Mouse (Mus musculus) heart, embryonic 11.5 days (tissue): ENCODE measurements at regions not wholly inside any gene's neighbourhood (a gene's known extent, or its start where the extent isn't known, plus 50 kb on each side); places are given as distances from the start of the nearest gene placed in this dataset.
A peak's percentile ranks its signal among the peaks of the same experiment; 100 is the strongest.
"Not testable (repeated sequence)": the region's sequence is repeated elsewhere in the genome, so short reads cannot be mapped to it uniquely, and the experiment has no call there.

Experiments used
- ATAC-seq: fragments of 200-750 bp; cut with Nextera tagmentation; replicated peaks from 2 replicates; pipeline ENCODE4 v1.8.0; 2017; ENCODE audit warnings: moderate library complexity; ENCODE audit not compliant: insufficient number of reproducible peaks, low FRiP score, low TSS enrichment
- H3K27ac ChIP-seq: fragments of 300-500 bp; sonication (generic); 2 replicates; pipeline ENCODE4 v1.5.1; 2014; ENCODE audit warnings: mild to moderate bottlenecking, low read depth, low read length
- H3K27me3 ChIP-seq: fragments of 300-500 bp; sonication (generic); 2 replicates; pipeline ENCODE4 v1.6.1; 2014; ENCODE audit warnings: mild to moderate bottlenecking, low read length, mixed read lengths; ENCODE audit not compliant: control insufficient read depth, insufficient read depth
- H3K36me3 ChIP-seq: fragments of 300-500 bp; sonication (generic); 2 replicates; pipeline ENCODE4 v1.6.1; 2014; ENCODE audit warnings: mild to moderate bottlenecking, low read length, moderate library complexity, mixed read lengths; ENCODE audit not compliant: control insufficient read depth, insufficient read depth
- H3K4me1 ChIP-seq: fragments of 300-500 bp; sonication (generic); 2 replicates; pipeline ENCODE4 v1.6.1; 2014; ENCODE audit warnings: low read length; ENCODE audit not compliant: control insufficient read depth, insufficient read depth
- H3K4me2 ChIP-seq: fragments of 300-500 bp; sonication (generic); 2 replicates; pipeline ENCODE4 v1.6.1; 2014; ENCODE audit warnings: mild to moderate bottlenecking, moderate library complexity
- H3K4me3 ChIP-seq: fragments of 300-500 bp; sonication (generic); 2 replicates; pipeline ENCODE4 v1.5.1; 2014; ENCODE audit warnings: low read depth, low read length
- H3K9ac ChIP-seq: fragments of 300-500 bp; sonication (generic); 2 replicates; pipeline ENCODE4 v1.6.1; 2014; ENCODE audit warnings: mild to moderate bottlenecking, low read depth, low read length, moderate library complexity
- H3K9me3 ChIP-seq: fragments of 300-500 bp; sonication (generic); replicated peaks from 2 replicates; pipeline ENCODE4 v1.6.1; 2016; ENCODE audit warnings: low read length; ENCODE audit not compliant: control insufficient read depth
- WGBS: fragments of 180-500 bp; shearing (Covaris S2); extraction: QIAGEN DNeasy Blood & Tissue Kit; methylation state at CpG from one replicate; pipeline ENCODE4 v1.1.7; 2014; ENCODE audit not compliant: insufficient replicate concordance; 5-methylcytosine and 5-hydroxymethylcytosine counted together

- WGBS, result 50% methylated on average over 4 of the region's 4 CpGs
- Histone ChIP-seq H3K27me3 (no peaks in the 10 kb centered on the region), H3K4me3 (no peak overlapping the region), H3K9me3 (no peaks in the 10 kb centered on the region), H3K4me2 (no peak overlapping the region), H3K9ac (no peak overlapping the region), H3K4me1 (0 out of 2 replicates have a peak, but pooled peaks cover 3% of the 10 kb centered on the region), H3K27ac (no peak overlapping the region), H3K36me3 (no peaks in the 10 kb centered on the region)
- no peak for ATAC-seq
These were observed 172.7 kb upstream of the Six2 start for GRCm38 (mm10) chr17:85860797-85861196.

DNA sequence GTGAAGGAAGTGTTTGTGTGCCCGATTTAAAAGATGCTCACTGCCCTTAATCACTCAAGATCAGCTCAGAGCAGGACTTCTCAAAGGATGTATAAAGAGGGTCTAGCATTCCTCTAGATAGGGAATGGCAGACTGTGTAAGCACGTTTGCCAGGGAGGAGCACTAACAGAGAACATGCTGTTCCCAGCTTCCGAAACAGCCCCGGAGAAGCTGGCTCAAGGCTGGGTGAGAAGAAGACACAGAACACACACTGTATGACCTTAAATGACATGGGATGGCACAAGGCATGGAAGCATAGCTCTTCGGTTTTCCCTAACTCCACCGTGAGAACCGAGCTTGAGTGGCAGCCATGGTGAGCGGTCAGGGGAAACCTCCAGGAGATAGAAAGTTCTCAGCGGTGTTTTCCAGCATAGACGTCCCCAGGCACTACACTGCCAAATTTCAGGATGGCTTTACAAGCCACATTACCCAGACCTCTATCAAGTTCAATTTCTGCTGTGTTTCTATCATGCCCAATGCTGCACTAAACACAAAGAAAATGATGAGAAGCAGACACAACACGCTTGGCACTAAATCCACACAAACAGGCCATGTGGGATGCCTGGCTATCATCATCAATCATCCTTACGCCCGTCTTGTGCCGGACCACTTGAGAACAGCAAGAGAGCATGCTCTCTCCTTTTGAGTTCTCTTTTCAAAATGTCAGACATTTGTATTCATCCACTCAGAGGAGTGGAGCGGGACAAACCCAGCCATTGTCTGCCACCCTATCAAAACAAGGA is 172.0 kb upstream of the Six2 start:
- Histone ChIP-seq H3K4me3 (no peak overlapping the region), H3K27me3 (no peaks in the 10 kb centered on the region), H3K4me1 (0 out of 2 replicates have a peak, but pooled peaks cover 3% of the 10 kb centered on the region), H3K9ac (no peak overlapping the region), H3K4me2 (no peak overlapping the region), H3K9me3 (no peaks in the 10 kb centered on the region), H3K27ac (no peak overlapping the region), H3K36me3 (no peaks in the 10 kb centered on the region)
- no peak for ATAC-seq
- WGBS, result 66% methylated on average over 15 of the region's 15 CpGs

GRCm38 (mm10) chr17:85858516-85858915 is 170.4 kb upstream of the Six2 start:
- Histone ChIP-seq H3K27me3 (no peaks in the 10 kb centered on the region), H3K36me3 (no peaks in the 10 kb centered on the region), H3K27ac (no peak overlapping the region), H3K4me2 (no peak overlapping the region), H3K9ac (no peak overlapping the region), H3K9me3 (no peaks in the 10 kb centered on the region), H3K4me1 (0 out of 2 replicates have a peak, but pooled peaks cover 3% of the 10 kb centered on the region), H3K4me3 (no peak overlapping the region)
- 78% methylated on average over 2 of the region's 2 CpGs for WGBS
- no peak for ATAC-seq

DNA sequence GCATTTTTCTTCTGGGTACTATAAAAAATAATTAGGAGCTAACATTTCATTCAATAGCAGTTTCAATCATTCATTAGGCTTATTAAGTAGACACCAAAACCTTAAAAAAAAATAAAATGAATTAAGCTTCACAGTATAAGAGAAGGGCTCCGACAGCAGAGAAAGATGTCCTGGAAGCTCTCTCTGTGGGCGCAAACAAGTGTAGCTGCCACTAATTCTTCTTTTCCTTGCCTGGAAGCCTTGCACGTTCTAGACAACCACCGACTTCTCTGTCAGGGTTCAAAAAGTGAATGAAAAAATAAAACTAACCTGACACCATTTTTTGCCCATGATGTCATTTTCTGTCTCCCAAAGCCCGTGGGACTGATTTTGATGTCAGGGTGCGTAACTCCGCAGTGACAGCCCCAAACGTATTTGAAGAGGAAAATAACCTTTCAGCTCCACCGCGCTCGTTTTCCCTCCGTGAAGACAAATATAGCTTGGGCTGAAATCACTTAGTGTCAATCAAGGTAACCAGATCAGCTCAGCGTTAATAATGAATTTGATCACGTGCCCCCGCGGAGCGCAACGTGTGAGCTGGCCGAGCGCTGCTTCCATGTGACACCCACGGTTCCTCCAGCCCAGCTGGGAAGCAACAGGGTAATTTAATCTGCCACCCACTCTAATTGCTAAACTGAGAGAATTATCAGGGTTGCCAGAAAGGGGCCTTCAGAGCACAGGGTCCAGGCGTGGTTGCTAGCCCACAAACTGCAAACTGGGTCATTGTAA is 169.8 kb upstream of the Six2 start:
- Histone ChIP-seq H3K9me3 (no peaks in the 10 kb centered on the region), H3K9ac (no peak overlapping the region), H3K36me3 (no peaks in the 10 kb centered on the region), H3K27me3 (no peaks in the 10 kb centered on the region), H3K27ac (no peak overlapping the region), H3K4me1 (0 out of 2 replicates have a peak, but pooled peaks cover 3% of the 10 kb centered on the region), H3K4me3 (no peak overlapping the region), H3K4me2 (peak overlapping the region; percentile 48)
- WGBS, result 41% methylated on average over 22 of the region's 22 CpGs
- no peak for ATAC-seq

DNA sequence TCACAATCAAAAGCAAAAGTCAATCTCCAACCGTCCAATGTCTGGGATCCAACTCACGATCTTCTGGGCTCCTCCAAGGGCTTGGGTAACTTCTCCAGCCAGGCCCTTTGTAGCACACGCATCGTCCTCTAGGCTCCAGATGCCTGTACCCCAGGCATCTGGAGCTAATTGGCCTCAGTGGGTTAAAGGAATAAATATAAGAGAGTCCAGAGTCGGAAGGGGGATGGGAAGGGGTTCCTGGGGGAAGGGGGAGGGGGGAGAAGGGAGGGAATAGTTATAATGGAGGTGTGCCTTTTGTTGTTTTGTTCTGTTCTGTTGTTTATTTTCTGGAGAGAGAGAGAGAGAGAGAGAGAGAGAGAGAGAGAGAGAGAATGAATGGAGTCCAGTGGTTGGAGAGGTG is 168.8 kb upstream of the Six2 start:
- ATAC-seq, result not testable (repeated sequence)

GRCm38 (mm10) chr17:85853156-85853555 is 165.1 kb upstream of the Six2 start:
- H3K9ac ChIP-seq, result no peak overlapping the region
- H3K27me3 ChIP-seq, result no peaks in the 10 kb centered on the region
- no peak overlapping the region for H3K4me2 ChIP-seq
- no peak overlapping the region for H3K27ac ChIP-seq
- 0 out of 2 replicates have a peak, but pooled peaks cover under 1% of the 10 kb centered on the region for H3K4me1 ChIP-seq
- 76% methylated on average over 5 of the region's 5 CpGs for WGBS
- no peak overlapping the region for H3K4me3 ChIP-seq
- no peaks in the 10 kb centered on the region for H3K36me3 ChIP-seq
- no peak for ATAC-seq
- H3K9me3 ChIP-seq, result no peaks in the 10 kb centered on the region

More for the DNA sequence above, 168.8 kb upstream of the Six2 start:
- not testable (repeated sequence) for H3K36me3 ChIP-seq, H3K27me3 ChIP-seq, H3K9ac ChIP-seq, H3K27ac ChIP-seq, H3K4me1 ChIP-seq, H3K9me3 ChIP-seq, H3K4me3 ChIP-seq, H3K4me2 ChIP-seq
- WGBS, result 44% methylated on average over 3 of the region's 5 CpGs

DNA sequence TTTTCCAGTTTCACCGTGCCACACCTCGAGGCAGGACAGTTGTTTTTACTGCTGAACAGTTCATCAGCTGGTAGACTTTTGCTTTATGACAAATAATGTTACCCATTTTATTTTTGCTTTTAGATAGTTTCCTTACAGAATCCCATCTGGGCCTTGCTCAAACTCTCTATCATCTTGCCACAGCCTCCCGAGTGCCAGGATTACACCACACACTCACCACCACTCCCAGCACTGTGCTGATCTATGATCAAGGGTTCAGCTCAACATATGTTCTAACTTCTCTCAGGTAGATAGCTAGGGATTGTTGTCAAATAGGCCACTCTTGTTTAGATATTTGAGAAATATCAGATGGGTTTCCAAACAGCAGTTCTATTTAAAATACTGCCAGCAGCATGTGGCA is 160.5 kb upstream of the Six2 start:
- Histone ChIP-seq H3K9me3 (no peaks in the 10 kb centered on the region), H3K4me2 (no peak overlapping the region), H3K36me3 (no peaks in the 10 kb centered on the region), H3K27ac (no peak overlapping the region), H3K9ac (no peak overlapping the region), H3K4me3 (no peak overlapping the region), H3K27me3 (peaks cover 3% of the 10 kb centered on the region; the same call in 1 of the 2 replicates), H3K4me1 (no peaks in the 10 kb centered on the region)
- no peak for ATAC-seq
- WGBS, result 85% methylated on average over 3 of the region's 3 CpGs

DNA sequence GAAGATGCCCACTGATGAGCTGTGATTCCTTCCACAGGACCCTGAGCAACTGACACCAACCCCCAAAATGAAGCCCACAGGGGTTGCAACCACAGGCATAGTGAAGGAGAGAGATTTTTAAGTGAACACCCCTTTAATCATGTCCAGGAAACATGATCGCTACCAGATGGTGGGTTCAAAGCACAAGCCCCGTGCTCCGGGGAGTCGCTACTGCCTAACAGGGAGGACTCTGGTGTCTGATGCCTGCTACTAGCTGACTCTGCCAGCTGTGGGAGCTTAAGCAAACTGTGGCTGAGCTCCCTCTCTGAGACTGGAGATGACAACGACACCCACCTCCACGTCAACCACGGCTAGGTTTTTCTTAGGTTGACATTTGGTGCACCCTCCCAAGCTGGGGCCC is 159.7 kb upstream of the Six2 start:
- no peak overlapping the region for H3K4me2 ChIP-seq
- no peaks in the 10 kb centered on the region for H3K4me1 ChIP-seq
- H3K9ac ChIP-seq, result no peak overlapping the region
- WGBS, result 60% methylated on average over 7 of the region's 7 CpGs
- no peak overlapping the region for H3K27ac ChIP-seq
- no peak overlapping the region for H3K4me3 ChIP-seq
- no peaks in the 10 kb centered on the region for H3K36me3 ChIP-seq
- H3K9me3 ChIP-seq, result no peaks in the 10 kb centered on the region
- ATAC-seq, result no peak
- peaks cover 3% of the 10 kb centered on the region; the same call in 1 of the 2 replicates for H3K27me3 ChIP-seq
